Mouse (Mus musculus): ENCODE data around the gene Npb. TPM values are rescaled to one million over a fixed set of nuclear protein-coding genes. Genes with fewer than 3 reads are reported as not detected.

The Npb gene
- polyA plus RNA-seq, 1 experiment: 1.0 TPM

DNA sequence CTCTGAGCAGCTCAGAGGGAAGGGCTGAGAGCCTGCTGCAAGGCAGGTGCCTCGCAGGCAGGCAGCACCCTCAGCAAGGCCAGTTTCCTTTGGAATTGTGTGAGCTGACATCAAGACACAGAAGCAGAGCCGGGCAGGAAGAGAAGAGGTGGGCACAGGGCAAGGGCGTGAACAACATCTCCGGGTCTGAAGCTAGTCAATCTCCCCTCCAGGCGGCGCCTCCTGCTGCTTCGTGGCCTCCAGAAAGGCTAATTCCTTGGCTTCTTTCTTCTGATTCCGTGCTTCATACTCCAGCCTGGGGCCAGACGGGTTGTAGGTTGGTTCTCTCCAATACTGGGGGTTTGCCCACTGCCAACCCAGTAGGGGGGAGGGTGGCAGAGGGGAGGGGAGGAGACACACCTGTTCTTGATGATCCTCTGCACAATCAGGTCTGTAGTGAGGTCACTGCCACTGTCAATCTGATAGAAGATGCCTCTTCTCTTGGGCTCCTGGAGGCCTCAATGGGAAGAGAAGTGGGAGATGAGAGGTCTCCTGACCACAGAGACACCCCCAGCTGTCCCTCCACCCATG, 2.3 kb downstream of the Npb start:
- no peak for DNase-seq (ENCODE audit: low read depth, low spot score)
- 89% methylated on average over 9 of the region's 9 CpGs for WGBS

DNA sequence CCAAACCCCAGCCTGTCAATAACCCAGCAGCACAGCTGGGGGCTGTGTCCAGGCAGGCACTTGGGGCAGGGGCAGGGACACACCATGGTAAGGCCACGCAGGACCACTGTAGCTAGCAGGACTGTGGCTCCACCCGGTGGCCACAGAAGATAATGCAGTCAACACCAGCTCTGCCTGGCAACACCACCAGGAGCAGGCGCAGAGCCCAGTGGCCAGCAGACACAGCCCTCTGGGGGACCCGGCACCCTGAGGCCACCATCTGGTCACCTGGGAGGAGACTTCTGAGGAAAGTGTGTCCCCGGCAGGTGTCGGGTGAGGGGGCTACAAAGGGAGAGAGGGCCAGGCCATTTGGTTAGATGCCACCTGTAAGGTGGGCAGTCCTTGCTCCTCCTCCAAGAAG, 4.5 kb downstream of the Npb start:
- WGBS: 56% methylated on average over 6 of the region's 6 CpGs
- no peak for DNase-seq (ENCODE audit: low read depth, low spot score)

DNA sequence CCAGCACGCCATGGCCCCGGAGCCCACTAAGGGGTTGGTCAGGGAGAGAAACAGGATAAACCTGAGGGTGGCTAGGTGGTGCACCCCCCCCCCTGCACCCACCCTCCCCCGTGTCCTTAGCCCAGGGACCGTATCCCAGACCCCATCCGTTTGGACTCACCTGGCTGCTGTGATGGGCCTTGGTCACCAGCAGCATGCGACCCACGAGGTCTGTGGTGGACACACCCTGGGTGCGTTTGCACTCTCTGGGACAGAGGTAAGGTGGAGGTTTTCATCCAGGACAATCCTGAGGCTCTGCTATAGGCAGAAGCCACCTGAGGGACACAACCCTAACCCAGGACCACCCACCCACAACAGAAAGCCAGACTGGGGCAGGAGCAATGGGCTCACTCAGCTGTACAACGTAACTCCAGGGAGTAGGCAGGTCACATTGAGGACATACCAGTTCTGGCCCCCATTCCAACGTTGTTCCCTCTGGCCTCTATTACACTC, 5.2 kb downstream of the Npb start:
- WGBS: 84% methylated on average over 10 of the region's 10 CpGs
- DNase-seq (ENCODE audit: low read depth, low spot score): no peak

DNA sequence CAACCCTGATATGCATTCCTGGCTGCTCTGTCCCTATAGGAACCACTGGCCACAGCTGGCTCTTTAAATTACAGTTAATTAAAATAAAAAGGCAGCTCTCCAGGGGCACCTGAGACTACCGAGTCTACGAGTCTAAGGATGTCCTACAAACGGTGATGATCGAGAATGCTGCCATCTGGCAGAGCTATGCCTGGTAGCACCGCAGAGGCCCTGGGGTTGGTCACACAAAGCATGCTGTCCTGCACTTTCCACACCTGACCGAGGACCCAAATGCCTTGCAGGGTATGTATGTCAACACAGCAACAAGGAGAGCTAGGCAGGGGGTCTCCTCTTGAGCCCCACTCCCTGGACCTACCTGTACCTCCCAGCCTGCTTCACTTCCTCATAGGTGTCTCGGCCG, 5.7 kb downstream of the Npb start:
- WGBS: 87% methylated on average over 8 of the region's 8 CpGs
- no peak for DNase-seq (ENCODE audit: low read depth, low spot score)

DNA sequence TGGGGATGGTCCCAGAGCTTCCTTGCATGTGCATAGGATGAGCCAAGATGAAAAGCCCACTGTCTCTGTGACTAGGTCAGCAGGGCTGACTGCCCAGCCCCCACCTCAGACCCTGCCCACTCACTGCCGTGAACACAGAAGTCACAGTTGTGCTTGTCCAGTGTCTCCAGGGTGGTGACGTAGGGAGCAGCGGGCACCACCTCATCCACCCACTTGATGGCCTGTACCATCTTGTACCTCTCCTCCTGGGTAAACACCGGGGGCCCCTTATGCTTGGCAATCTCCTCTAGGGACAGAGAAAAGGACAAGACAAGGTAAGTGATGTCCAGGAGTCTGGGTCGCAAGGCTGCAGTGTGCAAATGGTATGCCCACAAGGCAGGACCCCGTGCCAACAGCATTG, 6.9 kb downstream of the Npb start:
- WGBS: 95% methylated on average over 6 of the region's 6 CpGs

DNA sequence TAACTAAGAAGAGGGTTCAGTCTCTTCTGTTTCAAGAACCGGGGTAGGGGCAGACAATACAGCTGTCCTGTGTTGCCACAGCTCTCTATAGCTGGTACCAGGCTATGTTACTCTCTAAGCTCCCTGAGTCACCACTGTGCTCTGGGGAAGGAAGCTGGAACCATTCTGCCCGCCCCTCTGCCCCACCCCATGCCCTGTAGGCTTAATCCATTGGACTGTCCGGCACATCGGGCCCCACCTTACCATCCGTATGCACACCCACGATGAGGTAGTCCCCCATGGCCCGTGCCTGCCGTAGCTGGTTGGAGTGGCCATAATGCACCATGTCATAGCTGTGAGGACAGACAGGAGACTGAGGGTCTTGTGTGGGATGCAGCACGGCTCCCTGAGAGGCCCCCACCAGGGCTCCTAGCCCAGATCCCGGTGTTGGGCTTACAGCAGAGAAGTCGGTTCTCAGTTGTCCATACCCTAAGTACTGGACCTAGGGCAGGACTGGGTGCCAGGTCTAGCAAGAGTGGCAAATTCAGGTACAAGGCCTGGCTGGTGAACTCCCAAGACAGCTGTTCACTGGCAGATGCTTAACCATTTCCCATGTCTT, 7.4 kb downstream of the Npb start:
- 67% methylated on average over 11 of the region's 11 CpGs for WGBS
- DNase-seq (ENCODE audit: low read depth, low spot score): no peak

More for the DNA sequence above, 6.9 kb downstream of the Npb start:
- no peak for DNase-seq (ENCODE audit: low read depth, low spot score)

DNA sequence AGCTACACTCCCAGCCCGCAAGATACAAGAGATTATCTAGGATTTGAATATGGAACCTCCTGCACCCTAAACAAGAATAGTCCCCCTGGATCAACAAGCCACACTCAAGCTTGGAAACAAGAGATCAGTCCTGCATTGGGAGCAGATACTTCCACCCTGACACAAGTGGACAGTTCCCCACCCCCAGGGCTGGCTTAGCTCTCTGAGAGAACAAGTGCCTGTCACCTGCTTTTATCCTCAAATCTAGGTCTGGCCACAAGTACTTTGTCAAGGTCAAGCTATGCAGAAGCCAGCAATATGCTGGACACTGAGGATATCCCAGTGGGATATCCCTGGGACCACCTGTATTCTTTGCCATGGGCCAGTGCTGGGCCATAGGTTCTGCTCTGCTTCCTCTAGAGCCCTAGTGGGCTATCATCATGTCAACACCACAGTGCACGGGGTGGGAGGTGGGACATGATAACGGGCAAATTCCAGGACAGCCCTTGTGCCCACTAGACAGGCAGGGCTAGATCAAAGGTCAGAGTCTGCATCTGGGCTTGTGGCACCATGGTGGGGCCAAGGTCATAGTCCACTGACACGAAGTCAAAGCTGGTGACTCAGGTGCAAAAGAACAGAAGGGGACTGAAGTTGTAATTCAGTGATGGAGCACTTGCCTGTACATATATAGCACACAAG, 8.5 kb downstream of the Npb start:
- DNase-seq (ENCODE audit: low read depth, low spot score): no peak
- 35% methylated on average over 4 of the region's 4 CpGs for WGBS

DNA sequence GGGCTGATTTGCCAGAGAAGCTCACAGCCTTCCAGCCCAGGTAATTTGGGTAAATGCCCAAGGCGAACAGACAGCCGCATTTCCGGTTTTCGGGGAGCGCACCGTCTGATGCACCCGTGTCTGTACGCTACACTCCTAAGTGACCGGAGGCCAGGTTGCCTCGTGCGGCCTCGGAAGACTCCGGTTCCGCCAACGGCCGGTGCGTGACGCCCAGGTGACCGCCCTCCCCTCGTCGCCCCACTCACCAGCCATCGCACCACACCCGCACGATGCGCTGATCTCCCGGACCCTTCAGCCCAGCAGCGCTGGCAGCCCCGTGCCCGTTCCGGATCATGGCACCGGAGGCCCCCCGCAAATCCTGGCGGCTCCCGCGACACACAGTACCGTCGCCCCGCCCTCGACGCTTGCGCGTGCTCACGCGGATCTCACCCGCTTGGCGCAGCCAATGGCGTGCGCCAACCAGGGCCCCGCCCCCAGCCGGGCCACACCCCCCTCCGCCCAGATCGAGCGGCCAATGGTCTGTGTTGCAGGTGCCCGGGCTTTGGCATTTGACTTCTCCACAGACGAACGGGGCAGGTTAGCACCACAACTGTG, 9.3 kb downstream of the Npb start, which contains the start of gene Pcyt2:
Pcyt2 (minus strand) TSS at position 418 of the 594 bp plus-strand sequence.
- DNase-seq (ENCODE audit: low read depth, low spot score): no peak
- WGBS: under 1% methylated on average over 56 of the region's 56 CpGs

DNA sequence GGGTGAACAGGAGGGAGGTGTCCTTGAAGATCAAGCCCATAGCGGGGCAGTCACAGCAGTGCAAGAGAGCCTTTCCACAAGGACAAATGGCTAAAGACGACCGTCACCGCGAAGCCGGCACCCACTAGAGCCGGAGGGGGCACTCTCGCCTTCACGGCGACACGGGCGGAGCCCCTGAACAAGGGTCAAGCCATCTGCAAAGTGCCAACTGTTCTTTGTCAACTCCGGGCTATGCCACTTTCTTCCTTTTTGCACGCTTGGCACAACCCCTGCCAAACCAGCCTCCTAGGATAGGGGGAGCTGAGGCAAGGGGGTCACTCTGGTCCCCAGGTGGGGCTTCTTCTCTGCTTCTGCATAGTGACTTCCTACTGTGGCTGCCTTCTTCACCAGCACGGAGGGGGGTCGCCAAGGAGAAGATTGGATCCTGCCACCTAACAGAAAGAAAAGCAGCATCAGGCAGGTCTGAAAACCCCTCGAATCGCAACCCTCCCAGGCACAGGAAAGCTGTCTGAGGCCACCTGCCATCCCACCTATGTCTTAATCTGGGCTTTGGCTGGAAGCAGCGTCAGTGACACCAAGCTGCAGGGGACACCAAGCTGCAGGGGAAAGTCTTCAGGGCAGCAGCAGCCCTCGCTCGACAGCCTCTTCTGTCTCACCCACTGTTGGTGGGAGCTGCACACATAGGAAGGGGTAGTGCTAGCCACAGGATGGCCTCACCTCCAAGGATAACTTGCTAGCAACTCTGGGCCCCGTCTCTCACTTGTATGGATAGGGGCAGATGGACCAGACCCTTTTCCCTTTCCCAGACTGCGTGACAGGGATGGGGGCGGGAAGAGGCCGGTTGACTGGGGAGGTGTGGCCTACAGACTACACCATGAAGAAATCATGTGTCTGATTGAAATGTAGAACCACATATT, 10.6 kb downstream of the Npb start:
- WGBS: 88% methylated on average over 25 of the region's 25 CpGs
- DNase-seq (ENCODE audit: low read depth, low spot score): no peak

DNA sequence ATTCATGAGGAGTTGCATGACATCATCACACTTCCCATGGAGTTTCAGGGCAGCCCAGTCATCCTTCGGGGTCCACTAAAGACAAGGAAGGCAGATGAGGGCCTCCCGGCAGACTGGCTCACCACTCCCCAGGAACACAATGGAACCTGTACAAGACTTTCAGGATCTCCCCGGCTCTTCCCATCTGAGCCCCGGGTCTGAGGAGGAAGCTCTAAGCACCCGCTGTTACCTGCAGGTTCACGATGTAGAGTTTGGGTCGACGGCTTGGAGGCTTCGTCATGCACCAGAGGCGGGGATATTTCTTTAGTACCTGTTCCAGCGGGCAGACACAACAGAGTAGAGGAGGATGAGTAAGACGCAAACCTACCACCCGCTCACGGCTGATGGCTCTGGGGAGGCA, 11.9 kb downstream of the Npb start:
- DNase-seq (ENCODE audit: low read depth, low spot score): no peak
- 95% methylated on average over 14 of the region's 14 CpGs for WGBS

DNA sequence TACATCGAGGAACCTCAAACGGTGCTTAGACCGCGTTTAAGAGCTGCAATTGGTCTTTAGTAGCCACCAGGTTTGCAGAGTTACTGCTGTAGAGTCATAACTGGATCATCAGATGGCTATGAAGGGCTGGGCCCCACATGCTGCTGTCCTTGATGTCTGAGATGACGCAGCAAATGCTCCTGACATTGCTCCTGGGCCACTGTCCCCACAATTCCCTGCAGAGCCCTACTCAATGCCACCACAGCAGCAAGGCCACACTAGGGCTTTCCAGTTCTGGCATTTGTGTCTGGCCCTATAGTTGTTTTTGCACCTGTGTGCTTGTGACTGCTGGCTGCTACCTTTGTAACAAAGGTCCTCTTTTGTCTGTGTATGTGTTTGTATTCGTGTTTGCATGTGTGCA, 14.5 kb downstream of the Npb start:
- WGBS: 86% methylated on average over 6 of the region's 6 CpGs
- DNase-seq (ENCODE audit: low read depth, low spot score): no peak

DNA sequence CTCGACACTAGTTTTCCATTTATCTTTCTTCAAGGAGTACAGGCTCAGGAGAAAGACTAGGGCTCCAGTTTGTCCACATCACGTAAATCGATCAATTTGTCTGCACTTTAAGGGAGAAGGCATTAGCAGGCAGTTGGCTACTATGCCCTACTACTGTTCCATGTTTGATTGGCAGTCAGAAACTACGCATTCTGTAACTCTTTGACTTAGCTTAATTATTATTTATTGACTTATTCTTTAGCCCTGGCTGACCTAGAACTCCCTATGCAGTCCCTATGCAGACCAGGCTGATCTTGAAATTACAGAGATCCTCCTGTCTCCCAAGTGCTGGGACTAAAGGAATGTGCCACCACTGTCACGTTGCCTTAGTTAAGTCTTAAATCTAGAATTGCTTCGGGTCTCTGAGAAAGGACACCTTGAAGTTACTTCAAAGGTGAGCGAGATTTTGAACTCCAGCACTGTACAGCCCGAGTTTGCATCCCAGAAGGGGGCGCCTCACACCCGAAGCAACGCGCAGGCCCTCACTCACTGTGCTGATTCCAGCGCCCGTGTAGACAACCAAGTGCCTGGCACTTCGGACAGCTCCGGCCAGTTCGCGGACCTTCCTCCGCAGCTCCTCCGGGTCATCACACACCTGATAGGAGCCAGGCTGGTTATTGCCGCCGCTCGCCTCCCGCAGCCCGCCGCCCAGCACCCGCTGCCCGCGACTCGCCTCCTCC, 15.8 kb downstream of the Npb start:
- no peak for DNase-seq (ENCODE audit: low read depth, low spot score)
- WGBS: 10% methylated on average over 30 of the region's 30 CpGs

DNA sequence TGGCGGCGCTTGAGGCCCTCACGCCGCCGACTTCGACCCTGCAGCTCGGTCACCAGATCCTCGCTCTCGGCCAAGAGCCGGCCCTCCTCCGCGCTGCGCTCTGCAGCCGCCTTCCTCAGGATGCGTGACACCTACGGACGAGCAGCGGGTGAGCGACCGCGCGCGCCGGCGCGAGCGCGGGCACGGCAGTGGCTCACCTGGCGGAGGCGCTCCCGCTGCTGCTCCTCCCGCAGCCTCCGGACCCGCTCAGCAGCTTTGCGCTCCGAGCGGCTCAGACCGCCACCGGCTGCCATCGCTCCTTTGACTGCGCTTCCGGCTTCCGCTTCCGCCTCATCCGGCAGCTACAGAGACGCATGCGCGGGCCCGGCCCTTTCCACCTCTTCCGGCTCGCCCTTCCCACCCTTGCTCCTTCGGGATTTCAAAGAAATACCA, 16.4 kb downstream of the Npb start:
- no peak for DNase-seq (ENCODE audit: low read depth, low spot score)
- under 1% methylated on average over 53 of the region's 53 CpGs for WGBS

DNA sequence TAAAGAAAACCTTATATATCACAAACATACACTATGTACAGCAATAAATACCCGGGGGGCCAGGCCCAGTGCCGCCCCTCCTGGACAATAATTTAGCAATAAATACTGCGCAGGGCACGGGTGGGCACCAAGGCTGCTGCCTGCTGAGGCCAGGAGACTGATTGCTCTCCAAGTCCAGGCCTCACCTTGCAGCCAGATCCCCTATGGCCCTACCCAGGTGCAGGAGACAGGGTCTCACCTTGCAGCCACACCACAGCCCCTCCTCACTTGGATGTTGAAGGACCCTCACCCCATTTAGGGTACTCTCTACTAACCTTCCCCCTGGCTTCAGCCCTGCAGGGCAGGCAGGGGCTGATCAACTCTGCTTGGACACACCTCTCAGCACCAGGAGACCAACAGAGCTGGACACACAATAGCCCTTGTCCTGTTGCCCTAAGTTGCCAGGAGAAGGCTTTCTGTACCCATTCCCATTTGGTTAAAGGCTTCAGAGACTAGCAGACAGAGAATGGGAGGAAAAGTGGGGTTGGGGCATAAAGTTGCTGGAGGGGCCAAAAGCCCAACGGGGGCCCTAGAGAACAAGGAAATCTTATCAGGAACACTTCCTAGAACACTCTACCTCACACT, 17.0 kb downstream of the Npb start, which contains the start of gene Sirt7:
Sirt7 (minus strand) TSS at position 89 of the 624 bp plus-strand sequence.
- WGBS: 8% methylated on average over 5 of the region's 5 CpGs
- DNase-seq (ENCODE audit: low read depth, low spot score): no peak

DNA sequence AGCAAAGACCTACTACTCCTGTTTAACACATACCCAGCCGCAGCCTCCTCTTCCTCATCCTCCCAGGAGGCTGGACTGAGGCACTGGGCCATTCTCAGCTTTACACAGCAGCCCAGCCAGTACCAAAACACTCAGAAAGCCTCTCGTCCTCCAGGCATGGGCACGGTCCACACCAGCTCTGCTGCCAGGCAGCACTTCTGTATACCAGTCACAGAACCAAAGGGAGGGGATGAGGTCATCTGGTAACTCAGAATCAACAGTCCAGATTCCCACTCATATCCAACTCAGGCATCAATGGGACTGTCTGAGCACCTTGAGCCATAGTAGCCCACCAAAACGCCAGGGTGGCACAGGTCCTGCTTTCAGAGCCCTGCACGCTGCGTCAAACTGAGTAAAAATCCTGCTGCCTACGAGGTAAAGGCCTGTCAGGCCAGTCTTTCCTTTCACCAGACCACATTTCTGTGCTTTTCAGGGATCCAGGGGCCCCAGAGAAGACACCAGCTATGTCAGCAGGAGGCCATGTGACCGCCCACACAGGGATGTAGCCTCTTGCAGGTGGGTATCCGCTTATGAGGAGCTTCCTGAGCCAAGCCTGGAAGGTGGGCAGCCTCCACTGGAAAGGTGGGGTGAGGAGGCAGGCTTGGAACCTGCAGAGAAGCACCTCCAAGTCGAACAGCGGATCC, 18.6 kb downstream of the Npb start:
- no peak for DNase-seq (ENCODE audit: low read depth, low spot score)
- WGBS: 88% methylated on average over 11 of the region's 11 CpGs

DNA sequence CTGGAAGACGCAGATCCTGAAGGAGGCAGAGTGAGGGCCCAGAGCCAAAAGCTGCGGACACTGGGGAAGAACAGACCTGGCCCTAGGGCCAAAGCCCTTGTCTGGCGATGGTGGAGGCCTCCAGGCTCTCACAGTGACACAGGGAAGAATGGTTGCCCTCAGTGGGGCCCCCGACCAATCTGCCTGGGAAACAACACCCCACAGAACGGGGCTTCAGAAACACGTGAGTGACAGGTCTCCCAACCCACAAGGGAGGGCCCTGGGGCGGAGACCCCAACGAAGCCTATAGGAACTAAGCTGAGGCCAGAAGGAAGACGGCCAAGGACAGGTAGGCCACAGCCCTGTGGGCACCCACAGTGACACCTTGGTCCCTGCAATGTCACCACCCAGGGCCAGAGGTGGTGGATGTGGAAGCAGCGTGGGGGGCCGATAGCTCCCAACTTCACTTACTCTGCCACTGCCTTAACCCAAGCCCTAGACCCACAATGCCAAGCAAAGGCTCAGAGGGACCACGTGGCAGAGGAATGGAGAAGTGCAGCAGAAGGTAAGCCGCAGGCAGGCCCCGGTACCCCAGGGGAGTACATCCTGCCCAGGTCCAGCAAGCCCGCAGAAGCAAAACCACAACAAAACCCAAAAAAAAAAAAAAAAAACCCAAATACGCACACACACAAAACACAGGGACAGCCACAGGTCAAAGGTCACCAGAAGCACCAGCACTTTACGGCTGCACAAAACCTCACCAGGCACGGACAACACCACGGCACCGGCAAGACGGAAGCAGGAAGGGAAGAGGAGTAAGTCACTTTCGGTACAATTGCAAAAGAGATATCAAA, 19.4 kb downstream of the Npb start:
- no peak for DNase-seq (ENCODE audit: low read depth, low spot score)
- 73% methylated on average over 22 of the region's 22 CpGs for WGBS
